Mouse (Mus musculus): Measurements from ENCODE around the gene Chd1l.

The Chd1l gene

DNA sequence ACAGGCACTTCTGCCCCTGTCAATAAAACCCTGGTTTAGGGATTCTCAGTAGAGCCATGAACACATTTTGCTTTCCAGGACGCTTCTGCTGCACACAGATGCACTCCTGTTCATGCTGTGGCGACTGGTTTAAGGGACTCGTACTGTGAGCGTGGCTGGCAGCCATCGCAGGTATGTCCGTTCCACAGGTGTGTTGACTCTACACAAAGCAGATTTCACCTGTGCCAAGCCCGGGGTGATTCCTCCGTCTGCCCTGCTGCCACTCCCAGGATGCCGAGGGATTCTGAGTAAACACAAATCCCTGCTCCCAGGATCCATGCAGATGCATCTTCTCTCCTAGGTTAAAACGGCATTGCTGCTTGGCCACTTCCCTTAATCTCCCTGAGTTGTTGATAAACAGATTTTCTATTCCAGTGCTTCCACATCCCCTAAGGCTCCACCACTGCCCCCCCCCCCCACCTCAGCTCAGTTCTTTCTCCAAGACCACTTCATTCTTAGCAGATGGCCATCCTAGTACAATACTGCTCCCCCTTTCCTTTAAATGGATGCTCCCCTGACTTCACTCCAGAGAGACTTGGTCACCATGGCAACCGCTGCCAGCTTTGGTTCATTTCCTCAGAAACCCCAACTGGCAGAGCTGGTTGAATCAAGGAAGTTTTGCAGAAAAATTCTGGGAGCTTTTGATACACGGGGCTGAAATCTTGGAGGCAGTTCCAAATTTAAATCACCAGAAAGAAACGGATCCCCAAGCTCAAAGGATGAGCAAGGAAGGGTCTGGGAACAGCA, 87.9 kb downstream of the Chd1l start:
- DNase-seq = no peak

DNA sequence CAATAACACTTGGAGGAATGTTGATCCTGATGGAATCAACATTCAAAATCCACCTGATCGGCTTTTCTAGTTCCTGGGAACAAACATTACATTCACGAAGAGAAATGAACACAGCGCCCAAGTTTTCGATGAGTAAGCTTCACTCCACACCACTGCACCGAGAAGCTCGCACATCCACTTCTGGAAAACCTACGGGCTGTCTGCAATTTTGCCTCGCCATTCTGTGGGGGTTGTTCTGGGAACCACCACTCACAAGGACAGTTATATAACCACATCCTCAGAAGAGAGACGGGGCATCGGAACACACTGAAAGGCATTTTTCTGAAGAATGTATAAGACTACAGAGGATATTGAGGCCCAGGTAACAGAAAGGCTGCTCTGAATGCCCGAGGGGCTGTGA, 90.1 kb downstream of the Chd1l start:
- no peak for DNase-seq

DNA sequence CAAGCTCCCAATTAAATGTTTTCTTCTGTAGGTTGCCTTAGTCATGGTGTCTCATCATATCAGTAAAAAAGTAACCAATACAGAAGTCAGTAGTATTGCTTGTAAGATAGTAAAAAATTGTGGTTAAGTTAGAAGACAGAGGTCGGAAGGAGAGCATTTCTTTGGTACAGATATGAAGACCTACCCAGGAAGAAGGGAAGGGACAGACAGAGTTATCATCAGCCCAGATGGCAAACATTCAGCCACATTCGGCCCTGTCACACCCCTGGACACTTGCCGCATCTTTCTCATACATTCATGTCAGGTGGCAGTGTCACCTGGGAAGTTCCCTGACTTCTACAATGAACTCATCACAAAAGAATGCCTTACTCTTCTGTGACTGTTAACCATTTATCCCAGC, 97.7 kb downstream of the Chd1l start:
- no peak for DNase-seq

Measured in lung, postnatal 10 days (tissue).